Mouse (Mus musculus) cortical plate, adult 2 months (tissue): Measurements from ENCODE around the gene Nav1.

Source experiments
- CTCF ChIP-seq: fragments of 200-500 bp; IDR thresholded peaks from 2 replicates; pipeline ENCODE4 v1.5.1; 2011; ENCODE audit warnings: mild to moderate bottlenecking, control low read depth, low read length; ENCODE audit not compliant: insufficient read depth; ENCODE audit errors: extremely low read depth
- POLR2A ChIP-seq: fragments of 200-500 bp; IDR thresholded peaks from 2 replicates; pipeline ENCODE4 v1.6.1; 2011; ENCODE audit warnings: mild to moderate bottlenecking, low read length, control low read depth; ENCODE audit not compliant: insufficient read depth; ENCODE audit errors: extremely low read depth

GRCm38 (mm10) chr1:135518661-135519060 lies 88.4 kb downstream of the Nav1 start:
- no peak for TF ChIP-seq POLR2A
- no peak for TF ChIP-seq CTCF
